Mouse (Mus musculus) myocyte (in vitro differentiated cells): ENCODE results near the gene Coa7.

Experiments
- CEBPB ChIP-seq: IDR thresholded peaks from 2 replicates; pipeline ENCODE4 v1.6.1; 2011; ENCODE audit warnings: mild to moderate bottlenecking, moderate library complexity; ENCODE audit not compliant: poor library complexity, insufficient read depth, severe bottlenecking
- E2F4 ChIP-seq: IDR thresholded peaks from one replicate; pipeline ENCODE4 v1.6.1; 2011; ENCODE audit warnings: mild to moderate bottlenecking, control low read depth, moderate library complexity; ENCODE audit not compliant: insufficient read depth
- MYOG ChIP-seq, 3 experiments: IDR thresholded peaks; one replicate each; pipeline ENCODE4 v1.6.1; 2011; ENCODE audit warnings: control low read depth in 2 of 3, low read depth in 2 of 3, mild to moderate bottlenecking in 2 of 3; ENCODE audit not compliant: insufficient read length in 2 of 3, control insufficient read depth in 1 of 3, insufficient read depth in 1 of 3
- POLR2A ChIP-seq: IDR thresholded peaks from one replicate; pipeline ENCODE4 v1.6.1; 2011; ENCODE audit warnings: low read depth, mild to moderate bottlenecking, control low read depth, moderate library complexity; ENCODE audit not compliant: insufficient read length
- POLR2AphosphoS2 ChIP-seq: IDR thresholded peaks from one replicate; pipeline ENCODE4 v1.6.1; 2011; ENCODE audit warnings: low read depth, control low read depth; ENCODE audit not compliant: insufficient read length
- TCF12 ChIP-seq: IDR thresholded peaks from one replicate; pipeline ENCODE4 v1.6.1; 2011; ENCODE audit warnings: mild to moderate bottlenecking, control low read depth; ENCODE audit not compliant: poor library complexity, insufficient read depth, severe bottlenecking
- USF1 ChIP-seq: IDR thresholded peaks from one replicate; pipeline ENCODE4 v1.6.1; 2011; ENCODE audit warnings: low read depth, mild to moderate bottlenecking, control low read depth, moderate library complexity

DNA sequence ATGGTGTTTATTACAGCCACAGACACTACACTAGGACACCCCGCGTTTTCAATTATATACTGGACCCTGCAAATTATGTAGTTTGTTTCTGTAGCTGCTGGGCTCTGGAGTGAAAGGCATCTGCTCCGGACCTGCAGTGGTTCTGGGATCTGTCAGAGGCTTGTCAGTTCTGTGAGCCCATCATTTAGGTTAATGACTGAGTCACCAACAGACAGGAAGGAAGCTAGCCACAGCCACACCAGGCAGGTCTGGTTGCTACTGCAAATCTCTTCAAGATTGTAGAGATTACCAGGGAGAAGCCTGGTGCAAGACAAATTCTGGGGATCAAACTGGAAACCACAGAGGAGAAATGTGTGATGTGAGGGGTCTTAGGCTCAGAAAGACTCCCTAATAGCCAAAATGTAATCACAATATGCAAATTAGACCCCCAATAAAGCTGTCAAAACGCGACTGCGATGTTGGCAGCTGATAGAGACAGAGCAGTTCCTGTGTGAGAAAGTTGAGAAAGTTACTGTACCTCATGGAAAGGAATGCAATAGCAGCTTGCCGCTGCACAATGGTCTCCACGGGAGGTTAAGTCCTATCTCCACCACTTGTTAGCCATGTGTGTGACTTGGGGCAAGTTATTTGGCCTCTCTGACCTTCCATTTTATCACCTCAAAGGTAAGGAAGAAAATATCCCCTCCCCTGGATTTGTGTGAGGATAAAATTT lies 22.1 kb downstream of the Coa7 start:
- no peak for TF ChIP-seq TCF12
- TF ChIP-seq POLR2A = no peak
- no peak for TF ChIP-seq POLR2AphosphoS2
- no peak for TF ChIP-seq CEBPB
- TF ChIP-seq E2F4 = no peak
- TF ChIP-seq USF1 = no peak
- no peak for TF ChIP-seq MYOG (IDR thresholded peaks at IDR 0.05; ENCODE audit: control insufficient read depth in 1 of 3, insufficient read depth in 1 of 3, insufficient read length in 2 of 3, low read depth in 2 of 3)
